Mouse (Mus musculus): ENCODE results near the gene Tnfrsf8.

- no peak for TF ChIP-seq CTCF (IDR thresholded peaks at IDR 0.05; ENCODE audit: extremely low read depth, insufficient read depth, low read length)
- TF ChIP-seq POLR2A (IDR thresholded peaks at IDR 0.05; ENCODE audit: extremely low read depth, insufficient read depth, low read length), result no peak
Observed at GRCm38 (mm10) chr4:145322995-145323627, 8.1 kb upstream of the Tnfrsf8 start.

Measured in cortical plate, adult 2 months (tissue).